Mouse (Mus musculus): ENCODE measurements at regions not wholly inside any gene's neighbourhood (a gene's known extent, or its start where the extent isn't known, plus 50 kb on each side); places are given as distances from the start of the nearest gene placed in this dataset.

- no peak for TF ChIP-seq CTCF (IDR thresholded peaks at IDR 0.05; ENCODE audit: low read depth, low read length)
- TF ChIP-seq POLR2A (IDR thresholded peaks at IDR 0.05; ENCODE audit: extremely low read depth, insufficient read depth, low read length): no peak
Observed at GRCm38 (mm10) chr12:15651293-15651692, 165.4 kb downstream of the Trib2 start.

Measured in liver, adult 2 months (tissue).